Mouse (Mus musculus) adrenal gland, adult 8-10 months (tissue): Measurements from ENCODE around the gene 9330159F19Rik. TPM values are rescaled to one million over a fixed set of nuclear protein-coding genes. Genes with fewer than 3 reads are reported as not detected.
A peak's percentile ranks its signal among the peaks of the same experiment; 100 is the strongest.

Experiments
- DNase-seq: peaks from one replicate; pipeline ENCODE4 v3.0.0; 2022
- total RNA-seq, 4 experiments: library from RNA; stranded (reverse); gene quantifications; 2 replicates each; pipeline ENCODE4 v1.2.4; 2022

The 9330159F19Rik gene
- total RNA-seq: 1 to 10 TPM; 5.2 to 9.1 (median 6.2) TPM

DNA sequence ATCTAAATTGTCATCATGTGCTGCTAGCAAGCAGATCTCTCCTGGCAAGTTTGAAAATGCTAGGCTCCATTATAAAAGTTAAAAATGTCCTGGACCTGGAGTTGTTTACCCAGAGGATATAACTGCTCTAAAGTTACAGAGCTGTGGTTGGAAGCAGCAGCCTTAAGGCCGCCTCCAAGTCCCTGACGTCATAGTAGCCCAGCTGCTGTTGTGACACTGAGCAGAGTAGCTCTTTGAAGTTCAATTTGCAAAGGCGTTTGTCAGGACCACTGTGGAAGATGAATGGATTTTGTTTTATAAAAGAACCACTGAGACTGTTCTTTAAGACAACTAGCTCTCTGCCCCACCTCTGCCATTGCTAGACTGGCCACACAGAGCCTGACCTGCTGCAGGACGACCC lies at the start of gene 9330159F19Rik:
TSS of gene 9330159F19Rik (plus strand) at position 154 of the 400 bp plus-strand sequence.
- DNase-seq: no peak

DNA sequence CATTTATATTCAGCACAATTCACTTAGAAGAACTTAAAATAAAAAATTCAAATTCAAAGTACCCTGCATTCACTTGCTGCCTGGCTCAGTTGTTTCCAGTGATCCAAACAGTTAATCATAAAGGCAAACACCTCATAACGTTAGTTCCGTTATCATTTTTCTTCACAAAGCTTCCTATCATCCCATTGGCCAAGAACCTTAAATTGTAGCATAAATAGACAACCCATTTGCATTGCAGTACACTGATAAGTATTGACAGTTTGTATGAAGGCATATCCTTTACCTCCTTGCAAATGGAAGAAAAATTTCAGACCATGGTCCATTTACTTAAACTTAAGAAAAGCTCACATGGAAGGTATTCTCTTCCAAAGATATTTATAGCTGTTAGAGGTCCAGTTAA lies 49.7 kb upstream of the 9330159F19Rik start:
- DNase-seq: no peak

DNA sequence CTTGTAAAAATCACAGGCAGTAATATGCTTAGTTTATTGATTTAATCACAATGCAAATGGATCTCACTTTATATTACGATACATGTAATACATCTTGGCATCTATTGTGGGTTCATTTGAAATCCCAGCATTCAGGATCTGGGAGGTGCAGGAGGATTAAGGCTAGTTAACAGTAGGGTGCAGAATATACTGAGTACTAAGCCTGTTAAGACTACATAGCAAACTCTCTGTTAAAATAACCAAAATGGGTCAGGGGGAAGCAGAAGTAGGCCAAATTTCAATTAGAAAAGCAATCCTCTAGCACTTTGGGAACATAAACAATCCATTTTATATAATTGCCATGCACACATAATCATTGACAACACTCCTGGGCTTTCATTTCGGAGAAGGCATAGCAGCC lies 37.6 kb upstream of the 9330159F19Rik start:
- DNase-seq: no peak

DNA sequence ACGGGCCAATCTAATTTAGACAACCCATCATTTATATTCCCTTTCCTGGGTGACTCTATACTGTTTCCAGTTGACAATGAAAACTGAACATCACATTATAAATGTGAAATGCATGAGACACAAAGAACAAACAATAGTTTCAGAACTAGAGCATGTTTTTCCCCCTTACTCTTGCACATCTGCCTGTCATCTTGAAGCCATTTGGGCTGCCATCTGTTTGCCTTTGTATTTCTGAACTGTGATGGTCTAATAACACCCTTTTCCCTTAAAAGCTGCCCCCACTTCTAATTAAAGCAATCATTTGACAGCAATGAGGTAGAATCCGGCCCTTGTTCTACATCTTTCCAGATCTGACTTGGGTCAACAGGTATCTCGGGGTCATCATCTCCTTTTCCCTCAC lies 35.8 kb upstream of the 9330159F19Rik start:
- no peak for DNase-seq

DNA sequence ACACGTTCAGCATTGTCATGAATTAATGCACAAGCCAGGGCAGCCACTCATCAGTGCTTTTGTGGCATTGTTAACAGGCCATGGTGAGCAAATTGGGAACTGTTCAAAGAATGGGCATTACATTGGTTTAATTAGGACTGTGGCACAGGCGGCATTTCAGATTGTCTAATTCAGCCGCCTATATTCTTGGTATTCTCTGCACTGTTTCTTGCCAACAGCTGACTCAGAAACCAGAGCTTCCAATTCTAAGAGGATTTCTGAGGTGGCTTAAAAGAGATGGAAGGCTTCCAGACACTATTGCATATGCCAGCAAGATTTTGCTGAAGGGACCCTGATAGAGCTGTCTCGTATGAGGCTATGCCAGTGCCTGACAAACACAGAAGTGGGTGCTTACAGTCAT lies 34.5 kb upstream of the 9330159F19Rik start:
- no peak for DNase-seq

DNA sequence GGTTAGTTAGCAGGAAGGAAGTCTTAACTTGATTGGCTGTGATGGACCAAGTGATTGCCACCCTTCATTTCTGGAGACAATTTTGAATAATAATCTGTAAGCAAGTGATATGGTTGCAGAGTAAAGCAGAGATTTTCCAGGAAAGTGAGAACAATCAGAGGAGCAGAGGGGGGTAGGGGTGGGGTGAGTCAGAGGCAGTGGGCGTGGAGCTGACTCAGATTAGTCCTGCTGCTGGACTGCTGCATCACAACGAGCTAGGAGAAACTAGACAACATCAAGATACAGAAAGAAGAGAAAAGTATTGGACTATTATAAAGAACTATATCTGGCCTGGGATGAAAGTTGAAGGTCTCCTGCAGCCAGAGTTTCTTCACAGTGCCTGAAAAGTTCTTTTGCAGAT lies 33.4 kb upstream of the 9330159F19Rik start:
- peak; percentile 5 for DNase-seq

DNA sequence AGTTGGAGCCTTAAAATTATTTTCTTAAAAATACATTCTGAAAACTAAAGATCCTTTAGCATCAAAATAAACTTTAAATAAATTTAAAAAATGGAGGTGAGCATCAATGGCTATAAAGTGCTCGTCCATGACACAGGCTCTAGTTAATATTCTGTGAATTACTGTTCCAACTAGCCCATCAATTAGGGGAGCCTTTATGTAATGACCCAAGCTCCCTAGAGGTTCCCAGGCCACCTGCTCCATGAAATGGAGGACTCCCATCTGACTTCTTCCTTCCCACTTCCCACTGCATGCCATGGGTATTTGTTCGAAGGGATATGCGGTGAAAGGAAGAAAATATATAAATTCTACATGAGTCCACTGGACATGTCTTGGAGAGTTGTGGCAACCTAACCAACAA lies 31.2 kb upstream of the 9330159F19Rik start:
- DNase-seq: no peak

DNA sequence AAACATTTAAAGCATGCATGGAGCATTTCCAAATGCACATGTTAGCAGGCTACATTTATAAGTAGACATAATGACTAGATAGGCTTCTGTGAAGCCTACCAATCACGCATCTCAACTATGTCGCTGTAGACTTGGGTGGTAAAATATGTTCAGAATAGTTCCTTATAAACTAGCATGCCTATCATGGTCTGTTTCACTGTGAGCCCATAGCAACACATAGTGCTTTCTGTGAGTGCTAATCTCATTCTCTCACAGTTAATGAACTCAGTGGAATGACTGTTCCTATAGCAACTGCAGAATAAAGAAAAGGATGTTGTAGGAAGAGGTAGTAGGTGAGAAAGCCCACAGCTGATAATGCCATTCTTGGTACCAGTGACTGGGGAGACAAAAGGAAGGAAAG lies 30.4 kb upstream of the 9330159F19Rik start:
- no peak for DNase-seq

DNA sequence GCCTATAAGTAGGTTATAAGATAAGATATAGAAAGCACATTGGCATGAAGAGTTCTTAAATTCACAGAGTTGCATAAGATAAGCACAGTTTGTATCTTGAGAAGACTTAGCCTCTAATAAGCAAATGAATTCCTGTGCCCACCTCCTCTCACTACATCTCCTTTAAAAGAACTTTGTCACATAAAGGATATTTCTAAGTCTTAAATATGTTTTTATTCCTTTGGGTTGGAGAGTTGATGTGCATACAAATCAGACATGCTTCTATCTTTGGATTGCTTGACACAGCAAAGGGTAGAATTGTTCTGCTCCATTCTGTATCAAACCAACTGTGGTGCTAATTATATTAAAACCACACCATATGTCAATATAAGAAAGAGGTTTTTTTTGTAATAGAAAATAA lies 17.6 kb upstream of the 9330159F19Rik start:
- no peak for DNase-seq

DNA sequence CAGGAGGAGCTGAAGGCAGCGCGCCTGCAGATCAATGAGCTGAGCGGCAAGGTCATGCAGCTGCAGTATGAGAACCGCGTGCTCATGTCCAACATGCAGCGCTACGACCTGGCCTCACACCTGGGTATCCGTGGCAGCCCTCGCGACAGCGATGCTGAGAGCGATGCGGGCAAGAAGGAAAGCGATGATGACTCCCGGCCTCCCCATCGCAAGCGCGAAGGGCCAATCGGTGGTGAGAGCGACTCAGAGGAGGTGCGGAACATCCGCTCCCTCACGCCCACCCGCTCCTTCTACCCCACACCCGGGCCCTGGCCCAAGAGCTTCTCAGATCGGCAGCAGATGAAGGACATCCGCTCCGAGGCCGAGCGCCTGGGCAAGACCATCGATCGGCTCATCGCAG lies 14.6 kb upstream of the 9330159F19Rik start:
- DNase-seq: no peak

DNA sequence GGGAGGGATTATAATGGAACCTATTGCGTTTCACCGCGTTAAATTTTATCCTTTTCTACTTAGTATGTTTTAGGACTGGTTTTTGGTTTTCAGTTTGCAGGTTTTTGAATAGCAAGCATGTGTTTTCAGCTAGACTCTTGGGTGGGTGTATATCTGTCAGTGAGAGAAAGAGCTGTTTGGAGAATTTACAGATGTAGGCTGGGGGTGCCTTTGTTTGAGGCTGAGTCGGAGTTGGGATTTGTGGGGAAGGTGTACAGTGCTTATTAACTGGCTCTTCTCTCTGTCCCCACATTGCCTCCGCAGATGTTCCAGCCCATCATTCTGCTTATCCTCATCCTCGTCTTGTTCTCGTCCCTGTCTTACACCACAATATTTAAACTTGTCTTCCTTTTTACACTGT lies 12.8 kb upstream of the 9330159F19Rik start, which contains the start of gene Gm49353:
TSS of gene Gm49353 (plus strand) at position 313 of the 400 bp plus-strand sequence.
- no peak for DNase-seq

DNA sequence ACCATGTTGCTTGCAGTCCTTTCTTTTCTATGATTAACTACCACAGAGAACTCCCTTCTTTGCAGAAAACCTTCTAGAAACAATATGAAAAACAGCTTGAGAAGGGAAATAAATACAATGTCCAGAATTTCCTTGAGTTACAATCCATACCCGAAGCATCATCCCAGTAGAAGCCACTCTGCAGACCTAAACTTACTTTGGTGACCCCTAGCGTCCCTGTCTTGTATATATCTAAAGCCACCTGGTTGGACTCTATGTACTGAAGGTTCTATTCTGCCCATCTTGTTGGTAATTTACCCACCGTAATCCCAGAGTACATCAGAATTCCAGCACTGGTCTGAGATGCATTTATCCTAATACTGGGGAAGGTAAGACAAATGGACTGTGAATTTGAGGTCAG lies 11.6 kb upstream of the 9330159F19Rik start:
- no peak for DNase-seq

DNA sequence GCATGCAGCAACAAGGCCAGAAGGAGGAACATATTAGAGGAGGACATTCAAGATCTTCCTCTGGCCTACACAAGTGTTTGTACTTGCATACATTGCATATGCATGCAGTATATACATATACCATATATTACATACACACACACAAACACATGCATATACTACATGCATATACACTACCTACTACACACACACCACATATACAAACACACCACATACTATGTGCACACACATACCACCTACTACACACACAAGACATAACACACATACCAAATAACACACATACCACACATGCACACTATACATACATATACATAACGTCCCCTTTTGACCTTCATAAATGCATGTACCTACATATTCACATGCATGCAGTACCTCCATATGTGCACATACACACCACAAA lies 10.8 kb upstream of the 9330159F19Rik start:
- no peak for DNase-seq

DNA sequence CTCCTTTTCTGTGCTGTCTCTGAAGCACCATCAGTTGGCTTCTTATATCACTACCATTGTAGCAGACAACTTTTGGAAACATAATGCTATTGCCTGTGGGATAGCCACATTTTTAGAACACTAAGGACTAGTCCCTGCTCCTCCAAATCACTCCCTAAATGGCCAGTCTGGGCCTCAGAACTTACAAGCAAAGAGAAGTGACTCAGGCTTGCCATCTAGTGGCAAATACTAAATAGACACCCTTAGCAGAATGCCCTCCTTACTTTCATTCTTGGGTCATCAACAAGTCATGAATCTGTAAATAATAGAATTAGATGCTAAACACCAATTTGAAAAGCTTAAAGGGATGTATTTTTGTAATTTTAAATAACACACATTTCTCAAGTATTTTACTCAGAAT lies 4.7 kb upstream of the 9330159F19Rik start:
- DNase-seq: no peak

DNA sequence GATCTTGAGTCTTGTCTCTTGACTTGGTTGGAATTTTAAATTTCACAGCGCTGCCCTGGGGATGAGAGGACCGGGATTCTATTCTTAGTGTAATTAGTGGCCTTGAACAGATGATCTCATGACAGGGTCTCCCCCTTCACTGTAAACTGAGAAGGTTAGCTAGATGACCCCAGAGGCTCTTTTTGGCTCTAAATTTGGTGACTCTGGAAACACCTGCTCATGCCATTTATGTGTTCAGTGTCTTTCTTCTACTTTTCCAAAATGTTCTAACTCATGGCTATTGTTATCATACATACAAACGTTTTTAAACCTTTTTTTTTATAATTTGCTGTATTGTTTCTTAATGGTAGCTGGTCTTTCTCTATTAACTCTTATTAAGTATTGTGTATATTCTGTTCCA lies 2.7 kb upstream of the 9330159F19Rik start:
- DNase-seq: no peak

DNA sequence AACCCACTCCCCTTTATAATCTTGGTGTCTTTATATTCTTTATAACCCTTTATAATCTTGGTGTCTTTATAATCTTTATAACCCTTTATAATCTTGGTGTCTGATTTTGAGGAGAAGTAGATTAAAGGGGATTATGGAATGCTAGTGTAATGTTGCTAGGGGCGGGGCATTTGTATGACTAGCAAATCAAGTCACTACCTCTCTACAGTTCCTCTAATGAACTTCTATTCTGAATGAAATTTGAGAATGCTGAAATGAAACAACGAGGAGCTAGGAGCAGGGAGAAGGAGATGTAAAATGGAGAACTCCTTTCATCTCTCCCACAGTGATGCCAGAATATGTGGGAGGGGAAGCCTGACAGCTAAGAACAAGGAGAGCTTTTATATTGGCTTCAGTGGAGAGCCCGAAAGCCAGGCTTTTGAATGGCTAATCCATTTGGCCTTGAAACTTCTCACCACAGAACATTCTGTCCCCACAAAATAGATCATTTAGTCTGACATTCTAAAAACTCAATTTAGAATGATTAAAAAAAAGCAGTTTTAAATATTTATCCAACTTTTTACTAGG lies 2.2 kb downstream of the 9330159F19Rik start:
- no peak for DNase-seq

DNA sequence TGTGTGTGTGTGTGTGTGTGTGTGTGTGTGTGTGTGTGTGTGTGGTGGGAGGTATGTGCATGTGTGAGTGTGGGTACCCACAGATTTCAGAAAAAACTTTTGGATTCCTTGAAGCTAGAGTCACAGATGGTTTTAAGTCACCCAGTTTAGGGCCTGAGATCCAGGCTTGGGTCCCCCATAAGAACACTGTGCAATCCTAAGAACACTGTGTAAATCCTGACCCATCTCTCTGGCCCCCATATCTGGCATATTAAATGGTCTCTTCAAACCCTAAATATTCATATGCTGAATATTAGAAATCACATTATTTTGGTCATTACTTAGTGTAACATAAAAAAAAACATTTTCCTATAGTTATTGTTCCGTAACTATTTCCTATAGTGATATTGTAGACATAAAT lies 5.6 kb downstream of the 9330159F19Rik start:
- DNase-seq: no peak

DNA sequence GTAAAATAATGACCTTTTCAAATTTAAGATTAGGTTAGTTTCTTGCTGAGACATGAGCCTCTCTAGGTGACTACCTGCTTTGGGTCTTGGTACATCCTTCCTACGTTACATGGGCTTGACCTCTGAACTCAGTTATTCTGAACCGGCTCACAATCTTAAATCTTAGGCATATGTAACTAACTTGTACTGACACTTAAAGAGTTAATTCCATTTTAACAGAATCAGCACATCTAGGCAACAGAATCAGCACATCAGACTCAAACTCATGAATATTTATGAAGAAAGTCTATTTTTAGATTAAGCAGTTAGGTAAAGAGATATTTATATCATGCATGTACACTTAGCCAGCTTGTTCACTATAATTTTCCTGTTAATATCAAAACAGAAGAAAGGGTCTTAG lies 6.0 kb downstream of the 9330159F19Rik start:
- DNase-seq: no peak

DNA sequence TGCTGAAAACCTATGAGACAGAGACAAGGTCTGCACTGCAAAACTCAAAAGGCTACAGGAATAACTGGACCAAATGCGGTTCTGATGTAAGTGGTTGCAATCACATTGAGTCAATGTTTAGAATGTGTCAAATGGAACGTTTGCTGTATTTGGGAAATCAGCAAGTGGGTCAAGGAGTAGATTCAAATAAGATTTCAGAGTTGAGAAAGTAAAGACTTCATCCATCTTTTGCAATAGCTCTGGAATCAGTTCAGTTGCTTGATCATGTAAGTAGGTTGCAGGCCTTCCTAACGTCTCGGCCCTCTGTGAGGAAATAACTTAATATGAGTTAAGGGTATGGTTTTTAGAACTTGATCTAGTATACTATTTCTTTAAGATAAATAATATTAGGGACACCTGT lies 13.9 kb downstream of the 9330159F19Rik start:
- DNase-seq: no peak

DNA sequence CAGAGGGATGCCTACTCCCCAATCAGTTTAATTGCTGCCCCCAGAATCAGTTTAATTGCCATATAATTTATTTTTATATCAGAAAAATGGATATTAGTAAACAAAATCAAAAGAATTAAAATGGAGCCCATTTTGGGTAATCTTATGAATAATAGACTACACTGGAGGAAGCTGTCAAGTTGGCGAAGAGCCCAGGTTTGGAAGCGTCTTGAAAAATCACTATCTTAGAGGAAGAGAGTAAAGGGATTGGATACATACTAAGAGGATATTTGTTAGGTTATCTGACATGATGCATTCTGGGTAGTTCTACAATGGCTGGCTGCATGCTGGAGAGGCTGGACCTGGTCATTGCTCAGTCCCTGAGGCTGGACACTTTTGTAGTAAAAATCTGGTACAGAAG lies 19.8 kb downstream of the 9330159F19Rik start:
- DNase-seq: no peak

Other genes starting within 250 kb of the 9330159F19Rik start
- gene 2310057J18Rik, start 225.3 kb upstream of the 9330159F19Rik start, total RNA-seq: not detected
- 10 to 100 TPM in 3 of 4 experiments, 1 to 10 TPM in 1; 8.3 to 15.9 (median 12.0) TPM for gene Soga3, start 67.8 kb upstream of the 9330159F19Rik start, total RNA-seq
- gene Gm49353, start 12.7 kb upstream of the 9330159F19Rik start, total RNA-seq: 1 to 10 TPM in 3 of 4 experiments, not detected in 1; 1.9 to 3.9 (median 2.5) TPM
- gene Echdc1, start 101.6 kb downstream of the 9330159F19Rik start, total RNA-seq: 100 to 1,000 TPM in 1 of 4 experiments, 10 to 100 TPM in 3; 49.7 to 116 (median 89.3) TPM
- gene Rnf146, start 150.8 kb downstream of the 9330159F19Rik start, total RNA-seq: 10 to 100 TPM; 48.6 to 55.0 (median 50.7) TPM